Mouse (Mus musculus) megakaryocyte progenitor cell, adult 5-6 weeks (primary cell): Measurements from ENCODE around the gene Gas1. TPM values are rescaled to one million over a fixed set of nuclear protein-coding genes. Genes with fewer than 3 reads are reported as not detected.

ENCODE experiments used
- ATAC-seq: replicated peaks from 2 replicates; pipeline ENCODE4 v1.8.0; 2016; ENCODE audit warnings: mild to moderate bottlenecking, moderate TSS enrichment, inconsistent platforms; ENCODE audit not compliant: poor library complexity
- total RNA-seq, 2 experiments: library from RNA; stranded (forward) in 1 of 2; stranded (reverse) in 1 of 2; fragments of 157-497, 149-512 nt in 1 of 2; fragments of 200-1000 nt in 1 of 2; gene quantifications; 2 replicates each; pipeline versions ENCODE4 v1.2.3 to v1.2.4; 2015 to 2017

The Gas1 gene
- total RNA-seq, 2 experiments from 2014 or later, result not detected

DNA sequence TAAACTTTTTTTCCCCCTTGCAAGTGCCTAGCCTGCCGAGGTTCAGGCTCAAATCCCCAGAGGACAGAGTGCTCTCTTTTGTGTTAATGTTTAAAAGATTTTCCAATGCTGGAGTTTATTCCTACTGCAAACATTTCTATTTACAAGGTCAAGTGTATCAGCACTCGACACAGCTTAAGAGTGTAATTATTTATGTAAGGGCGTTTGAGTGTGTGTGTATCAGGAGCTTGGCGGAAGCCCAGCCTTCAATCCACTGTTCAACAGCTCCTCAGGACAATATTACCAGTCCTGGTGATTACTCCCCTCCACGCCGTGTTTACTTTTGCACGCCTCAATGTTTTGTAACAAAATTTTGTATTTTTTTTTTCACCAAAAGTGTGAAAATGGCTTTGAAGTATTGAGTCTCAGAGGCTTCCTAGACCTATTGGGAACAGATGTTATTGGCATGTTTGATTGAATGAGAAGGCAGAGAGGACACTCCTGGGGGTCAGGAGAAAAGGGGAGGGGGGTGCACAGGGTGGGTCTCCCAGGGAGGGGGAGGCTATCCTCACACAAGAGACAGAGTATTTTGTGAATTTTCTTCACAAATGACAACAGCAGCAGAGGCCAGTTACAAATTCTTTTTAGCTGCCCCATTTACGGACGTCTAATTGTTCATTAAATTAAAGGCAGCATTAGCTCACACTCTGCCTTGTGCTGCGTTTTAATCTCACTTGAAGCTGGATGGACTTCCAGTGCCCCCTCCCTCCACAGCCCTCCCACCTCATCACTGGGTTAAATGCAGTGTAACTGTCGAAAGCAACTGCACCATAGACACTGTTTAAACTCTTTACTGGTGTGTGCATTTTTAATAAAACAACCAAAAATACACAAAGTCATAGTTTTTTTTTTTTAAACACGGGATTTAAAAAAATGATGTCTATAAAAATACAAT lies 3.3 kb downstream of the Gas1 start:
- no peak for ATAC-seq

- ATAC-seq, result no peak
Measured at GRCm38 (mm10) chr13:60173186-60173585, 4.0 kb downstream of the Gas1 start.

GRCm38 (mm10) chr13:60172366-60173017 lies 4.7 kb downstream of the Gas1 start:
- ATAC-seq, result no peak

GRCm38 (mm10) chr13:60171781-60172180 lies 5.4 kb downstream of the Gas1 start:
- ATAC-seq, result no peak

DNA sequence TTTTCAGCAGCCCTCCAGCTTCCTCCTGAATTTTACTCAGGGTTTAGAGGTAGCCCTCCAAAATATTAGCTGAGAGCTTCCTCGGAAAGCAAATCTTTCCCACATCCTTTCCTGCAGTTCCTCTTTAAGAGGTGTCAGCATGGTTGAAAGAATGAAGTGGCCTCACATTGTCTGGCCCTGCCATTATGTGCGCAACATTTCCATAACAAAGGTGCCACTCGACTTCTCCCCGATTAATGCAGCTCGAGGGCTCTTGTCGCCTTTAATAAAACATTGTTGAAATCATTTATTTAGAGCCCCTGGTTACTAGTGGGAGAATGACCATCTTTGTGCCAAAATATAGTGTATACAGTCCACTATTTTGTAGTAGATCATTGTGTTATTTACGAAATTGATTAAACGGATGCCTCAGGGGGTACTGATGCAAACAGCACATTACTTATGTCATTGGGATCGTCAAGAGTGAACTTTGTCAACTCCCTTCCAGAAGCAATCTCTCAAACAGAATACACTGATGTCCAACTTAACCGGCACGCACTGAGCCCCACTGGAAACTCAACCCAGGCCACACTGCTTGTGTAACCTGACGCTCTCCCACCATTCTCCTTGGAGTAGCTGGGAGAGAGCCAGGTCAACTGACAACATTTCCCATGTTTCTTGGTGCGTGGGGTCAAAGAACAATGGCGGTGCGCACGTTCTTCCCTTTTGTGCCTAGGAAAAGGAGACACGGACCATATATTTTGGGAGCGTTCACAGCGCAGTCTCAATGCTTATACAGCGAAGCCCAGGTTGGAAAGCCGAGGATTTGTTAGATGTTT lies 6.1 kb downstream of the Gas1 start:
- ATAC-seq, result no peak

GRCm38 (mm10) chr13:60169026-60169425 lies 8.1 kb downstream of the Gas1 start:
- ATAC-seq, result no peak

DNA sequence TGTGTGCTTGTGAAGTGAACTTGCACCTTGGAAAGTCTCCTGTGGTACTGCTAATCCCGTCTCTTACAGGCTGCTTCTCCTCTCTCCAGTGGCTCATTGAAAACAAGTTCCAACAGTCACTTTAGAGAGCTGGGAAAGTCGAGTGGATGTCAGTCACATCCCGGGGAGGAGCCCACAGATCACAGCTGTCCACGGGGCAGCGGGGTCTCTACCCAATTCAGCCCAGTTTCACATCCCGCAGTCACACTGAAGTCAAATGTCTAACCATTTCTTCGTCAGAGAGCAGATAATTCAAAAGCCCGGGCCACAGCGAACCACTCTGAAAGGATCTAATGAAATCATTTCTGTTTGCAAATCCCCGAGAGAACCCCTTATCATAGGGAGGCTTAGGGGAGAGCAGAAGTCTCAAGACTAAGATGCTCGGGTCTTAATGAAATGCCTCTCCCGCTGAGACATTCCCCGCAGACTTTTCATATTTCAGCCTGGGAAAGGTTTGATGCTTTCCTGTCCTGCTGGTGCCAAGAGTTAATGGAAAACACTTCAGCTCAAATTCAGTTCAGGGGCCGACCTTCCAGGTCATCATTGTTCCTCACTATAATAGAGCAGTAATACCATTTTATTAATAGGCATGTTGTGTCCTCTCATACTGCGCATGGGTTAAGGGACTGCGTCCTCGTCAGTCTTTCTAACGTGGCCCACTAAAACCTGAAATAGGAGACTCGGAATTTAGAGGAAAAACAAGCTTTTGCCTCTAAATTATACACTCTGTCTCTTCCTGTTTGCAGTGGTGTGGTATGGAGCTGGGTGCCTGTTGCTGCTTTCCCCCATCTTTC lies 20.7 kb downstream of the Gas1 start:
- no peak for ATAC-seq

GRCm38 (mm10) chr13:60154170-60154569 lies 23.0 kb downstream of the Gas1 start:
- no peak for ATAC-seq

DNA sequence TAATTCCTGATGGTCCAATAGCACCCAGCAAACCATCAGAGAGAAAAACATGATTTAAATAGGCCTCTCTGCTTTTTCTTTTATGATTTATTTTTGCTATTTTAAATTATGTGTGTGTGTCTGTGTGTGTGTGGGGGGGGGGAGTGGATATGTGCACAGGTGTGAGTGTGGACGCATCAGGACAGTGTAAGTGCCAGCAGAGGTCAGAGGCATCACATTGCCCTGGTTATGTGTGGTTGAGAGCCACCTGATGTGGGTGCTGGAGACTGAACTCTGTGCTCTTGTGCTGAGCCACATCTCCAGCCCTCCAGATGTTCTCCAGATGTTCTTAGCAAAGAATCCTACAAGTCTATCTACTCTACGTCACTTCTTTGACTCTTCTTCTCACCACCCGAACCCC lies 28.9 kb downstream of the Gas1 start:
- no peak for ATAC-seq

DNA sequence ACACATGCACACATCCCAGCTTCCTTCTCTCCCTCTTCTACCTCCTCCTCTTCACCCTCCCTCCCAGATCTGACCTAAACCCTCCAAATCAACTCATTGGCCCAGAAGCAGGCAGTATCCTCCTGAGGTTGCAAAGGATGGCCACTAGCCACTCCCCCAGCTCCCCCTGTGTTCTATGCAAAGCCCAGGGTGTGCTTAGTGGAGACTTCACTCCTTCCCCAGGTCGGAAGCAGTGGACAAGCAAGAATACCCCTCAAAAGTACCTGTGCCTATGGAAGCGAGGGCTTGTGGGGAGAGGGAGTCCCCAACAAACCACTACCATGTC lies 29.3 kb downstream of the Gas1 start:
- no peak for ATAC-seq

DNA sequence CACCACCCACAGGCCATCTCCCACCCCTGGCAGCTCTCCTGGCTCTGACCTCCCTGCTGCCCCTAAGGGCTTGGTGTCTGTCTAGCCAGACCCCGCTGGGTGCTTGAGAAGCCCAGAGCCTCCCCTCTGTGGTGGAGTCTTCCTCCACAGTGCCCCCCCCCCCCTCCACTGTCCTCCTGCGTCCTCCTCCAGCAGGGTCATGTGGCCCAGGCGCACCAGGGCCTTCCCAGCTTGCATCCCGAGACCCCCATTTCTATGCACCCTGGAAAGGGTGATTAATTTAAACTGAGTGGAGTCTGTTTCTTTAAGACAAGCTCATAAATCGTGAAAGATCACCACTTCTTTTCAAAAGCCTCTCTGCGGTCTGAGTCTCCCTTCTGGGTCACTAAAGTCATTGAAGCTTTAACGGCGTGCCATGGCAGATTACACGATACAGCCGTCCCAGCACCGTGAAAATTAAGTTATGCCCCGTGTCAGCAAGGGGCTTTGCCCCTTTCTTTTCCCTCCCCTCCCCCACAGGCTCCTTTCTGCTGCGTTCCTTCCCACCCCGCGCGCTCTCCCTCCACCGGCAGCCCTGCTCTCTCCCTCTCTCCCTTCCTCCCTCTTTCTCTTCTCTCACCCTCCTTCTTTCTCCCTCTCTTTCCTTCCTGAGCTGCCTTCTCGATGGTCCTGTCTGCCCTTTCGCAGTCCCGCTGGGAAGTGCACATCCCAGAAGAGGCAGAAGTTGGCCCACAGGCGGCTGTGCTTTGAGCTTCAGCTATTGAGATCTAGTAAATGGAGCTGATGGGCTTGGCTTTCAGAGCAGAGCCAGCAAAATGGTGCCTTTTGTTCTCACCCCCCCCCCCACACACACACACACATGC lies 29.9 kb downstream of the Gas1 start:
- ATAC-seq, result no peak

GRCm38 (mm10) chr13:60146231-60146630 lies 30.9 kb downstream of the Gas1 start:
- no peak for ATAC-seq

GRCm38 (mm10) chr13:60136962-60137361 lies 40.2 kb downstream of the Gas1 start:
- ATAC-seq, result no peak

GRCm38 (mm10) chr13:60134439-60134799 lies 42.7 kb downstream of the Gas1 start:
- no peak for ATAC-seq

DNA sequence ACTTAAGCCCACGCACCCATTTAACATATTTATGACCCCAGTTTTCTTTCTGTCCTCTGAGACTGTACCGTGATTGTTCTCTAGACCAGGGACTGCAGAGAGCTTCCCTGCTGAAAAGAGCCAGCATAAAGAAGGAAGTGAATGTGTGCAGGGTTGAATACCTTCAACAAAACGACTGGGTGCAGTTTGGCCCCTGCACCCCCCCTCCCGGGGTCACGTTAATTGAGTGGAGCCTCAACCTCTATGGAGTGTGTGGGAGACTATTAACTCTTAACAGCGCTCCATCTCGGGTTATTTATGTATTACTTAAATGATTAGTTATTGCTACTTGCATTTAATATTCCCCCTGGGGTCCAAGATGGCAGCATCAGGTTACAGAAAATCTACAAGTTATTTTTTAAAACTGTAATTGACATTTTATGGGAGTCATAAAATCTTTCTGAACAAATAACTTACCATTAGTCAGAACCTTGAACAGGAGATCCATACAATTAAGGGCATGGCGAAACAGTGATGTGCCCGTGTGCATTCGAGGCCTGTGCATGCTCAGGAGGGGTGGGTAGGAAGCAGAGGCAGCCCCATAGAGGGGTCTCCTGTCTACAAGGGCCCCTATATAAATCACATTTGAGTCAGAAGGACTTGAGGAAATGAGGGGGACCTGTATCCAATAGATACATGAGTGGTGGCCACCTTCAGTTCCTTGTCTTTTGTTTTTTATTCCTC lies 43.3 kb downstream of the Gas1 start:
- no peak for ATAC-seq

GRCm38 (mm10) chr13:60131771-60132170 lies 45.4 kb downstream of the Gas1 start:
- no peak for ATAC-seq

DNA sequence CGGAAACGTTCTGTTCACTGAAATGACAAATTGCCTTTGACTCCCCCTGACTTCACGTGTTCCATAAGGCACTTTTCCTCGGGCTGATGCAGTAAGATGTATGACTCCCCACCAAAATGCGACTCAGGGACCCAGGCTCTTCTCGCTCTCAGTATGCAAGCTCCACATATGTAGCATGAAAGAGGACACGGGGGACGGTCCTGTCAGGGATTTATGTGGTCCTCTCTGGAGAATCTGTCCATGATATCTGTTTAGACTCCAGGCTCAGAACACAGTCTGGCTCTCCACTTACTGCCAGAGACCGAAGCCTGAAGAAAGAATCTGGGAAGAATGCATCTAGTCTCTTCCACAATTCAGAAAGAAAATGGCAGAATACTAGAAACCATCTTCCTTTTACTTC lies 47.6 kb downstream of the Gas1 start:
- ATAC-seq, result no peak

GRCm38 (mm10) chr13:60126338-60126737 lies 50.8 kb downstream of the Gas1 start:
- no peak for ATAC-seq
